Mouse (Mus musculus): ENCODE measurements around the gene Klhl11.

Gene Klhl11

GRCm38 (mm10) chr11:100472197-100472934 is at the start of gene Klhl11:
Klhl11 (minus strand) TSS chr11:100472741.
- peak; percentile 84 for DNase-seq (ENCODE audit: extremely low read depth, low read depth)

- DNase-seq (ENCODE audit: extremely low read depth, low read depth) = no peak
Measured at GRCm38 (mm10) chr11:100520838-100521237, 48.3 kb upstream of the Klhl11 start.

- no peak for DNase-seq (ENCODE audit: extremely low read depth, low read depth)
Measured at GRCm38 (mm10) chr11:100519188-100519587, 46.6 kb upstream of the Klhl11 start.

GRCm38 (mm10) chr11:100518188-100518591 is 45.6 kb upstream of the Klhl11 start:
- DNase-seq (ENCODE audit: extremely low read depth, low read depth) = no peak

- no peak for DNase-seq (ENCODE audit: extremely low read depth, low read depth)
Measured at GRCm38 (mm10) chr11:100516291-100516690, 43.8 kb upstream of the Klhl11 start.

GRCm38 (mm10) chr11:100515789-100516188 is 43.2 kb upstream of the Klhl11 start:
- DNase-seq (ENCODE audit: extremely low read depth, low read depth) = no peak

GRCm38 (mm10) chr11:100515061-100515460 is 42.5 kb upstream of the Klhl11 start:
- no peak for DNase-seq (ENCODE audit: extremely low read depth, low read depth)

GRCm38 (mm10) chr11:100513716-100514115 is 41.2 kb upstream of the Klhl11 start:
- DNase-seq (ENCODE audit: extremely low read depth, low read depth) = no peak

- no peak for DNase-seq (ENCODE audit: extremely low read depth, low read depth)
Measured at GRCm38 (mm10) chr11:100512384-100512783, 39.8 kb upstream of the Klhl11 start.

GRCm38 (mm10) chr11:100510556-100510955 is 38.0 kb upstream of the Klhl11 start:
- DNase-seq (ENCODE audit: extremely low read depth, low read depth) = no peak

GRCm38 (mm10) chr11:100505997-100506396 is 33.5 kb upstream of the Klhl11 start:
- no peak for DNase-seq (ENCODE audit: extremely low read depth, low read depth)

- no peak for DNase-seq (ENCODE audit: extremely low read depth, low read depth)
Measured at GRCm38 (mm10) chr11:100504990-100505660, 32.6 kb upstream of the Klhl11 start.

GRCm38 (mm10) chr11:100501321-100501720 is 28.8 kb upstream of the Klhl11 start:
- no peak for DNase-seq (ENCODE audit: extremely low read depth, low read depth)

- no peak for DNase-seq (ENCODE audit: extremely low read depth, low read depth)
Measured at GRCm38 (mm10) chr11:100500651-100501050, 28.1 kb upstream of the Klhl11 start.

GRCm38 (mm10) chr11:100500241-100500640 is 27.7 kb upstream of the Klhl11 start:
- DNase-seq (ENCODE audit: extremely low read depth, low read depth) = no peak

GRCm38 (mm10) chr11:100493771-100494170 is 21.2 kb upstream of the Klhl11 start:
- DNase-seq (ENCODE audit: extremely low read depth, low read depth) = no peak

- no peak for DNase-seq (ENCODE audit: extremely low read depth, low read depth)
Measured at GRCm38 (mm10) chr11:100490951-100491350, 18.4 kb upstream of the Klhl11 start.

GRCm38 (mm10) chr11:100485801-100486538 is 13.4 kb upstream of the Klhl11 start:
- DNase-seq (ENCODE audit: extremely low read depth, low read depth) = peak; percentile 33

- DNase-seq (ENCODE audit: extremely low read depth, low read depth) = no peak
Measured at GRCm38 (mm10) chr11:100484461-100484860, 11.9 kb upstream of the Klhl11 start.

GRCm38 (mm10) chr11:100479152-100479551 is 6.6 kb upstream of the Klhl11 start:
- no peak for DNase-seq (ENCODE audit: extremely low read depth, low read depth)

GRCm38 (mm10) chr11:100476281-100476680 is 3.7 kb upstream of the Klhl11 start:
- DNase-seq (ENCODE audit: extremely low read depth, low read depth) = no peak

GRCm38 (mm10) chr11:100472935-100473295 is 374 bp upstream of the Klhl11 start:
- DNase-seq (ENCODE audit: extremely low read depth, low read depth) = no peak

All from MEL-GATA-1-ER (cell line).